Mouse (Mus musculus): ENCODE data around the gene Mapre3. TPM values are rescaled to one million over a fixed set of nuclear protein-coding genes. Genes with fewer than 3 reads are reported as not detected.
A peak's percentile ranks its signal among the peaks of the same experiment; 100 is the strongest.

Mapre3 gene
- polyA plus RNA-seq, 1 experiment from 2014 or later: 9.3 TPM

- no peaks in the 10 kb centered on the region for H3K79me2 ChIP-seq (ENCODE audit: inconsistent target)
- 100% methylated on average over 2 of the region's 2 CpGs for WGBS (ENCODE audit: missing documents)
- H3K4me3 ChIP-seq (ENCODE audit: inconsistent target): no peak overlapping the region
- H3K36me3 ChIP-seq (ENCODE audit: inconsistent target): no peaks in the 10 kb centered on the region
- H3K27ac ChIP-seq: peak overlapping the region; percentile 32
Measured at GRCm38 (mm10) chr5:30850556-30850925, 36.1 kb downstream of the Mapre3 start.

GRCm38 (mm10) chr5:30853522-30853921 is 39.1 kb downstream of the Mapre3 start:
- 98% methylated on average over 4 of the region's 4 CpGs for WGBS (ENCODE audit: missing documents)
- H3K36me3 ChIP-seq (ENCODE audit: inconsistent target): no peaks in the 10 kb centered on the region
- no peak overlapping the region for H3K27ac ChIP-seq
- H3K4me3 ChIP-seq (ENCODE audit: inconsistent target): no peak overlapping the region
- H3K79me2 ChIP-seq (ENCODE audit: inconsistent target): no peaks in the 10 kb centered on the region

GRCm38 (mm10) chr5:30855674-30856073 is 41.2 kb downstream of the Mapre3 start:
- Histone ChIP-seq H3K36me3 (ENCODE audit: inconsistent target) (no peaks in the 10 kb centered on the region), H3K79me2 (ENCODE audit: inconsistent target) (no peaks in the 10 kb centered on the region), H3K27ac (no peak overlapping the region), H3K4me3 (ENCODE audit: inconsistent target) (no peak overlapping the region)
- 69% methylated on average over 3 of the region's 3 CpGs for WGBS (ENCODE audit: missing documents)

- WGBS (ENCODE audit: missing documents): 90% methylated on average over 2 of the region's 2 CpGs
- no peaks in the 10 kb centered on the region for H3K36me3 ChIP-seq (ENCODE audit: inconsistent target)
- no peak overlapping the region for H3K4me3 ChIP-seq (ENCODE audit: inconsistent target)
- no peak overlapping the region for H3K27ac ChIP-seq
- H3K79me2 ChIP-seq (ENCODE audit: inconsistent target): no peaks in the 10 kb centered on the region
Measured at GRCm38 (mm10) chr5:30856124-30856523, 41.7 kb downstream of the Mapre3 start.

- Histone ChIP-seq H3K36me3 (ENCODE audit: inconsistent target) (no peaks in the 10 kb centered on the region), H3K4me3 (ENCODE audit: inconsistent target) (no peak overlapping the region), H3K27ac (no peak overlapping the region), H3K79me2 (ENCODE audit: inconsistent target) (no peaks in the 10 kb centered on the region)
- 72% methylated on average over 4 of the region's 4 CpGs for WGBS (ENCODE audit: missing documents)
Measured at GRCm38 (mm10) chr5:30863852-30864251, 49.4 kb downstream of the Mapre3 start.

- H3K4me3 ChIP-seq (ENCODE audit: inconsistent target): no peak overlapping the region
- H3K27ac ChIP-seq: no peak overlapping the region
- H3K36me3 ChIP-seq (ENCODE audit: inconsistent target): no peaks in the 10 kb centered on the region
- no peaks in the 10 kb centered on the region for H3K79me2 ChIP-seq (ENCODE audit: inconsistent target)
- 95% methylated on average over 15 of the region's 15 CpGs for WGBS (ENCODE audit: missing documents)
Measured at GRCm38 (mm10) chr5:30864322-30864721, 49.9 kb downstream of the Mapre3 start.

- no peak overlapping the region for H3K4me3 ChIP-seq (ENCODE audit: inconsistent target)
- H3K36me3 ChIP-seq (ENCODE audit: inconsistent target): no peaks in the 10 kb centered on the region; the same call in 1 of the 2 replicates
- WGBS (ENCODE audit: missing documents): 33% methylated on average over 3 of the region's 3 CpGs
- no peak overlapping the region for H3K27ac ChIP-seq
- peaks cover 12% of the 10 kb centered on the region for H3K79me2 ChIP-seq (ENCODE audit: inconsistent target)
Measured at GRCm38 (mm10) chr5:30866871-30867270, 52.4 kb downstream of the Mapre3 start.

- Histone ChIP-seq H3K4me3 (ENCODE audit: inconsistent target) (no peak within 1 kb of the TSS), H3K36me3 (ENCODE audit: inconsistent target) (peaks cover 8% of the 10 kb centered on the region; the same call in 1 of the 2 replicates), H3K27ac (no peak within 1 kb of the TSS), H3K79me2 (ENCODE audit: inconsistent target) (peaks cover 12% of the 10 kb centered on the region)
- WGBS (ENCODE audit: missing documents): 100% methylated on average over 3 of the region's 3 CpGs
Measured at GRCm38 (mm10) chr5:30867712-30868111, 53.3 kb downstream of the Mapre3 start, which contains the start of gene Tmem214. Gene Tmem214, plus strand, starts transcription at chr5:30868012.

GRCm38 (mm10) chr5:30868981-30869380 is 54.5 kb downstream of the Mapre3 start:
- Histone ChIP-seq H3K27ac (no peak overlapping the region), H3K79me2 (ENCODE audit: inconsistent target) (peaks cover 12% of the 10 kb centered on the region), H3K4me3 (ENCODE audit: inconsistent target) (no peak overlapping the region), H3K36me3 (ENCODE audit: inconsistent target) (peaks cover 21% of the 10 kb centered on the region; the same call in 1 of the 2 replicates)
- 33% methylated on average over 9 of the region's 9 CpGs for WGBS (ENCODE audit: missing documents)

GRCm38 (mm10) chr5:30869405-30870130 is 55.1 kb downstream of the Mapre3 start:
- Histone ChIP-seq H3K36me3 (ENCODE audit: inconsistent target) (peaks cover 27% of the 10 kb centered on the region), H3K27ac (peak overlapping the region; percentile 41), H3K79me2 (ENCODE audit: inconsistent target) (peaks cover 12% of the 10 kb centered on the region), H3K4me3 (ENCODE audit: inconsistent target) (peak overlapping the region; percentile 85)
- 1% methylated on average over 56 of the region's 63 CpGs for WGBS (ENCODE audit: missing documents)

GRCm38 (mm10) chr5:30870131-30870406 is 55.6 kb downstream of the Mapre3 start:
- peak overlapping the region; percentile 85 for H3K4me3 ChIP-seq (ENCODE audit: inconsistent target)
- H3K27ac ChIP-seq: peak overlapping the region; percentile 41
- H3K36me3 ChIP-seq (ENCODE audit: inconsistent target): peaks cover 32% of the 10 kb centered on the region
- WGBS (ENCODE audit: missing documents): 21% methylated on average over 2 of the region's 2 CpGs
- H3K79me2 ChIP-seq (ENCODE audit: inconsistent target): peaks cover 12% of the 10 kb centered on the region

GRCm38 (mm10) chr5:30872574-30872973 is 58.1 kb downstream of the Mapre3 start:
- 97% methylated on average over 9 of the region's 9 CpGs for WGBS (ENCODE audit: missing documents)
- no peak overlapping the region for H3K27ac ChIP-seq
- H3K4me3 ChIP-seq (ENCODE audit: inconsistent target): no peak overlapping the region
- peaks cover 56% of the 10 kb centered on the region for H3K36me3 ChIP-seq (ENCODE audit: inconsistent target)
- H3K79me2 ChIP-seq (ENCODE audit: inconsistent target): peaks cover 12% of the 10 kb centered on the region

GRCm38 (mm10) chr5:30874365-30874764 is 59.9 kb downstream of the Mapre3 start:
- Histone ChIP-seq H3K27ac (no peak overlapping the region), H3K4me3 (ENCODE audit: inconsistent target) (no peak overlapping the region), H3K36me3 (ENCODE audit: inconsistent target) (peaks cover 56% of the 10 kb centered on the region), H3K79me2 (ENCODE audit: inconsistent target) (peaks cover 12% of the 10 kb centered on the region)
- WGBS (ENCODE audit: missing documents): 98% methylated on average over 7 of the region's 7 CpGs

GRCm38 (mm10) chr5:30878616-30879015 is 64.2 kb downstream of the Mapre3 start:
- Histone ChIP-seq H3K79me2 (ENCODE audit: inconsistent target) (no peaks in the 10 kb centered on the region), H3K4me3 (ENCODE audit: inconsistent target) (no peak overlapping the region), H3K27ac (no peak overlapping the region), H3K36me3 (ENCODE audit: inconsistent target) (peaks cover 39% of the 10 kb centered on the region)
- 88% methylated on average over 6 of the region's 6 CpGs for WGBS (ENCODE audit: missing documents)

GRCm38 (mm10) chr5:30879347-30879943 is 65.0 kb downstream of the Mapre3 start:
- no peak overlapping the region for H3K4me3 ChIP-seq (ENCODE audit: inconsistent target)
- no peak overlapping the region for H3K27ac ChIP-seq
- no peaks in the 10 kb centered on the region for H3K79me2 ChIP-seq (ENCODE audit: inconsistent target)
- 93% methylated on average over 5 of the region's 5 CpGs for WGBS (ENCODE audit: missing documents)
- H3K36me3 ChIP-seq (ENCODE audit: inconsistent target): peaks cover 31% of the 10 kb centered on the region
